Mouse (Mus musculus) retina, embryonic 14.5 days (tissue): ENCODE measurements around the gene Cdk2ap2.
A peak's percentile ranks its signal among the peaks of the same experiment; 100 is the strongest.
"Not testable (repeated sequence)": the region's sequence is repeated elsewhere in the genome, so short reads cannot be mapped to it uniquely, and the experiment has no call there.

Source experiments
- DNase-seq: peaks from one replicate; pipeline ENCODE4 v3.0.0-alpha.2; 2015; ENCODE audit warnings: low spot score

The Cdk2ap2 gene

GRCm38 (mm10) chr19:4066877-4067276 lies 30.1 kb upstream of the Cdk2ap2 start:
- no peak for DNase-seq

GRCm38 (mm10) chr19:4068242-4068641 lies 28.7 kb upstream of the Cdk2ap2 start:
- not testable (repeated sequence) for DNase-seq

- DNase-seq, result no peak
Observed at GRCm38 (mm10) chr19:4068717-4069410, 28.1 kb upstream of the Cdk2ap2 start.

- no peak for DNase-seq
Observed at GRCm38 (mm10) chr19:4070311-4070710, 26.7 kb upstream of the Cdk2ap2 start.

- no peak for DNase-seq
Observed at GRCm38 (mm10) chr19:4070756-4071155, 26.2 kb upstream of the Cdk2ap2 start.

- DNase-seq, result no peak
Observed at GRCm38 (mm10) chr19:4071406-4071805, 25.6 kb upstream of the Cdk2ap2 start.

- no peak for DNase-seq
Observed at GRCm38 (mm10) chr19:4072706-4073424, 24.1 kb upstream of the Cdk2ap2 start.

GRCm38 (mm10) chr19:4075531-4075930 lies 21.5 kb upstream of the Cdk2ap2 start:
- no peak for DNase-seq

- no peak for DNase-seq
Observed at GRCm38 (mm10) chr19:4079594-4079993, 17.4 kb upstream of the Cdk2ap2 start.

- no peak for DNase-seq
Observed at GRCm38 (mm10) chr19:4080511-4081009, 16.4 kb upstream of the Cdk2ap2 start.

GRCm38 (mm10) chr19:4081394-4081793 lies 15.6 kb upstream of the Cdk2ap2 start, which contains the start of gene Cabp2:
TSS of gene Cabp2 (plus strand) at chr19:4081578.
- peak; percentile 24 for DNase-seq

GRCm38 (mm10) chr19:4082219-4082965 lies 14.6 kb upstream of the Cdk2ap2 start:
- no peak for DNase-seq

GRCm38 (mm10) chr19:4083316-4083715 lies 13.7 kb upstream of the Cdk2ap2 start:
- DNase-seq, result no peak

- peak; percentile 39 for DNase-seq
Observed at GRCm38 (mm10) chr19:4083826-4084225, 13.2 kb upstream of the Cdk2ap2 start.

- DNase-seq, result no peak
Observed at GRCm38 (mm10) chr19:4084984-4085383, 12.0 kb upstream of the Cdk2ap2 start.

GRCm38 (mm10) chr19:4086156-4086555 lies 10.8 kb upstream of the Cdk2ap2 start:
- DNase-seq, result no peak

- no peak for DNase-seq
Observed at GRCm38 (mm10) chr19:4087090-4087489, 9.9 kb upstream of the Cdk2ap2 start.

GRCm38 (mm10) chr19:4088146-4088545 lies 8.8 kb upstream of the Cdk2ap2 start:
- no peak for DNase-seq

- no peak for DNase-seq
Observed at GRCm38 (mm10) chr19:4089128-4089527, 7.9 kb upstream of the Cdk2ap2 start.

GRCm38 (mm10) chr19:4090446-4090845 lies 6.5 kb upstream of the Cdk2ap2 start:
- DNase-seq, result no peak

- DNase-seq, result no peak
Observed at GRCm38 (mm10) chr19:4091383-4091782, 5.6 kb upstream of the Cdk2ap2 start.

GRCm38 (mm10) chr19:4092750-4093149 lies 4.2 kb upstream of the Cdk2ap2 start:
- no peak for DNase-seq

- no peak for DNase-seq
Observed at GRCm38 (mm10) chr19:4093772-4094171, 3.2 kb upstream of the Cdk2ap2 start.
